Mouse (Mus musculus): Measurements from ENCODE around the gene Nlrc5. TPM values are rescaled to one million over a fixed set of nuclear protein-coding genes. Genes with fewer than 3 reads are reported as not detected.

The Nlrc5 gene
- polyA plus RNA-seq, 1 experiment from 2014 or later = 0.16 TPM

GRCm38 (mm10) chr8:94566446-94567158 lies 132.4 kb downstream of the Nlrc5 start:
- Histone ChIP-seq H3K27me3 (ENCODE audit: low read depth, poor library complexity, severe bottlenecking) (peaks cover 37% of the 10 kb centered on the region), H3K36me3 (peaks cover 18% of the 10 kb centered on the region; the same call in 1 of the 2 replicates), H3K9me3 (replicated peaks) (no peaks in the 10 kb centered on the region), H3K27ac (replicated peaks) (peak overlapping the region; percentile 79), H3K4me3 (peak overlapping the region; percentile 33; the same call in 1 of the 2 replicates), H3K4me1 (peaks cover 63% of the 10 kb centered on the region)
- no peak for DNase-seq (ENCODE audit: low spot score)
- 55% methylated on average over 15 of the region's 15 CpGs for WGBS

- H3K9me3 ChIP-seq (replicated peaks) = no peaks in the 10 kb centered on the region
- peaks cover 56% of the 10 kb centered on the region for H3K4me1 ChIP-seq
- peaks cover 34% of the 10 kb centered on the region for H3K27me3 ChIP-seq (ENCODE audit: low read depth, poor library complexity, severe bottlenecking)
- WGBS = 52% methylated on average over 8 of the region's 8 CpGs
- H3K4me3 ChIP-seq = peak overlapping the region; percentile 33; the same call in 1 of the 2 replicates
- DNase-seq (ENCODE audit: low spot score) = peak; percentile 70
- peaks cover 25% of the 10 kb centered on the region; the same call in 1 of the 2 replicates for H3K36me3 ChIP-seq
- peak overlapping the region; percentile 79 for H3K27ac ChIP-seq (replicated peaks)
Observed at GRCm38 (mm10) chr8:94567159-94567849, 133.1 kb downstream of the Nlrc5 start.

- Histone ChIP-seq H3K27me3 (ENCODE audit: low read depth, poor library complexity, severe bottlenecking) (peaks cover 26% of the 10 kb centered on the region), H3K4me3 (no peak overlapping the region), H3K4me1 (peaks cover 51% of the 10 kb centered on the region), H3K36me3 (peaks cover 32% of the 10 kb centered on the region), H3K9me3 (replicated peaks) (no peaks in the 10 kb centered on the region), H3K27ac (replicated peaks) (peak overlapping the region; percentile 79)
- WGBS = 88% methylated on average over 8 of the region's 8 CpGs
- no peak for DNase-seq (ENCODE audit: low spot score)
Observed at GRCm38 (mm10) chr8:94568098-94568497, 133.9 kb downstream of the Nlrc5 start.

- H3K27me3 ChIP-seq (ENCODE audit: low read depth, poor library complexity, severe bottlenecking) = peaks cover 13% of the 10 kb centered on the region
- H3K27ac ChIP-seq (replicated peaks) = no peak overlapping the region
- 54% methylated on average over 1 of the region's 1 CpGs for WGBS
Observed at GRCm38 (mm10) chr8:94569419-94569818, 135.3 kb downstream of the Nlrc5 start.

GRCm38 (mm10) chr8:94571896-94572295 lies 137.7 kb downstream of the Nlrc5 start:
- Histone ChIP-seq H3K9me3 (replicated peaks) (no peaks in the 10 kb centered on the region), H3K27me3 (ENCODE audit: low read depth, poor library complexity, severe bottlenecking) (no peaks in the 10 kb centered on the region), H3K36me3 (peaks cover 60% of the 10 kb centered on the region), H3K4me1 (peaks cover 31% of the 10 kb centered on the region), H3K27ac (replicated peaks) (no peak overlapping the region), H3K4me3 (no peak overlapping the region)
- DNase-seq (ENCODE audit: low spot score) = no peak
- 87% methylated on average over 2 of the region's 2 CpGs for WGBS

More at GRCm38 (mm10) chr8:94569419-94569818, 135.3 kb downstream of the Nlrc5 start:
- peaks cover 39% of the 10 kb centered on the region for H3K36me3 ChIP-seq
- DNase-seq (ENCODE audit: low spot score) = no peak
- H3K4me3 ChIP-seq = no peak overlapping the region
- H3K4me1 ChIP-seq = peaks cover 51% of the 10 kb centered on the region
- no peaks in the 10 kb centered on the region for H3K9me3 ChIP-seq (replicated peaks)

GRCm38 (mm10) chr8:94574159-94574907 lies 140.2 kb downstream of the Nlrc5 start:
- WGBS = 89% methylated on average over 16 of the region's 16 CpGs

GRCm38 (mm10) chr8:94575148-94575547 lies 141.0 kb downstream of the Nlrc5 start:
- Histone ChIP-seq H3K9me3 (replicated peaks) (no peaks in the 10 kb centered on the region), H3K27ac (replicated peaks) (no peak overlapping the region), H3K4me1 (peaks cover 7% of the 10 kb centered on the region; the same call in 1 of the 2 replicates), H3K27me3 (ENCODE audit: low read depth, poor library complexity, severe bottlenecking) (no peaks in the 10 kb centered on the region), H3K36me3 (peaks cover 91% of the 10 kb centered on the region), H3K4me3 (no peak overlapping the region)
- 92% methylated on average over 4 of the region's 4 CpGs for WGBS
- no peak for DNase-seq (ENCODE audit: low spot score)

More at GRCm38 (mm10) chr8:94574159-94574907, 140.2 kb downstream of the Nlrc5 start:
- Histone ChIP-seq H3K4me1 (peaks cover 12% of the 10 kb centered on the region; the same call in 1 of the 2 replicates), H3K27me3 (ENCODE audit: low read depth, poor library complexity, severe bottlenecking) (no peaks in the 10 kb centered on the region), H3K4me3 (no peak overlapping the region), H3K9me3 (replicated peaks) (no peaks in the 10 kb centered on the region), H3K36me3 (peaks cover 84% of the 10 kb centered on the region), H3K27ac (replicated peaks) (no peak overlapping the region)
- no peak for DNase-seq (ENCODE audit: low spot score)

Small RNA genes lying within 50 kb of the gene (microRNA-seq; reads per million reads assigned to microRNA genes)
- gene Mir7072 = not detected

Other genes with a start within 250 kb of the Nlrc5 start
- gene Nup93, start 219.8 kb upstream of the Nlrc5 start, polyA plus RNA-seq (2016; fragmentation: Nextera tagmentation; extraction: Ambion mirVana) = 133 and 142 TPM in 2 replicates
- not detected in 2 replicates for gene Slc12a3, start 105.2 kb upstream of the Nlrc5 start, polyA plus RNA-seq (2016; fragmentation: Nextera tagmentation; extraction: Ambion mirVana)
- gene Herpud1, start 47.9 kb upstream of the Nlrc5 start, polyA plus RNA-seq (2016; fragmentation: Nextera tagmentation; extraction: Ambion mirVana) = 56.2 and 57.7 TPM in 2 replicates
- gene Cpne2, start 98.6 kb downstream of the Nlrc5 start, polyA plus RNA-seq (2016; fragmentation: Nextera tagmentation; extraction: Ambion mirVana) = 13.6 and 17.6 TPM in 2 replicates
- gene Rspry1, start 167.6 kb downstream of the Nlrc5 start, polyA plus RNA-seq (2016; fragmentation: Nextera tagmentation; extraction: Ambion mirVana) = 45.2 and 49.5 TPM in 2 replicates
- 91.8 and 98.8 TPM in 2 replicates for gene Fam192a, start 167.6 kb downstream of the Nlrc5 start, polyA plus RNA-seq (2016; fragmentation: Nextera tagmentation; extraction: Ambion mirVana)
- 210 and 222 TPM in 2 replicates for gene Arl2bp, start 232.2 kb downstream of the Nlrc5 start, polyA plus RNA-seq (2016; fragmentation: Nextera tagmentation; extraction: Ambion mirVana)

All from midbrain, embryonic 10.5 days (tissue).